Comparison of ENCODE assay signal across 9 mouse cellular contexts in the genomic region with DNA sequence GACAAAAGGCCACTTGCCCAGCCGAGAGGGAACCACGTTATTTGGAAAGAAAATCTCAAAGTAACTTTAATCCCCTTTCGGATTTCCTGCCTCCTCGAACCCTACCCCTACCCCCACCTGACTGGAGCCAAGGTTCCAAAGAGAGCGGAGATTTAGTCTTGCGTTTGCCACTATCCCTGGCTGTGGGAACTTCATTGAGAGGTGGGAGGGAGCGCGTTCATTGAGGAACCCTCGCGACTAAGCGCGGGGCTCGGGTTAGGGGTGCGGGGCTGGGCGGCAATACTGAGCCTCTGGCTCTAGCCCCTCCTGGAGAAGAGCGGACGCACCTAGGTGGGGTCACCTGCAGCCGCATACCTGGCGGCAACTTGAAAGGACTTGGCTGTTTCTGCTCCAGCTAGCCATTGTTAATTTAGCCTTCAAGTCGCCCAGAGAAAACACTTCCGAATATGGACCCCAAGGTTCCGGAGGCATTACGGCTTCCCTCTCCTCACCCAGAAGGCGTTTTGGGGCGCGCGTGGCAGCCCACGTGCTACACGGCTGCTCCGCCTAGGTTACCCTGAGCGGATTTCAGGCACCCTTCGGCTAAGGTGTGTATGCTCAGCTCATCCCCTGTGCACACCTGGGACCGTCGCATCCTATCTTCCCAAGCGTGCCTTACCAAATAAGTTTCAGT. TPM values are rescaled to one million over a fixed set of nuclear protein-coding genes. Genes with fewer than 3 reads are reported as not detected.
DNase-seq lines count a peak whose midpoint lies in the region; ATAC-seq and TF ChIP-seq lines count a peak whose summit lies in the region.
"Had no signal": no experiment of that assay in that cellular context is flagged by ENCODE, and none has a peak within 500 bp of the region (broad histone marks: within the 10 kb centered on the region; RNA-seq: fewer than 3 reads in every experiment).

No protein-coding gene starts in this region.

- peaks cover 51% of the 10 kb centered on the region for H3K27me3 ChIP-seq in forebrain, postnatal 0 days (ENCODE audit: insufficient read depth, low read length)

- H3K27ac ChIP-seq in forebrain, postnatal 0 days (ENCODE audit: low read depth, low read length) = no peak overlapping the region

- TF ChIP-seq CTCF in forebrain, postnatal 0 days (IDR thresholded peaks at IDR 0.05; ENCODE audit: low read depth) = no peak

- H3K36me3 ChIP-seq in forebrain, postnatal 0 days (ENCODE audit: insufficient read depth) = no peaks in the 10 kb centered on the region

- ATAC-seq in forebrain, postnatal 0 days = no peak

- no peaks in the 10 kb centered on the region for H3K9me3 ChIP-seq in forebrain, postnatal 0 days (ENCODE audit: low read length)

- peak overlapping the region; percentile 43 for H3K4me3 ChIP-seq in forebrain, postnatal 0 days (ENCODE audit: low read depth, low read length)

- peak; percentile 9 to 25 for DNase-seq in B cell, adult 2 months
- DNase-seq in adrenal gland, adult 18-20 months (ENCODE audit: low spot score in 2 of 2) = peak; percentile 39 to 47
- DNase-seq in forebrain, postnatal 0 days = peak; percentile 20
- DNase-seq in kidney, adult 18-20 months = peak; percentile 40
- DNase-seq in lung, postnatal 36 days = peak; percentile 28
- peak; percentile 50 for DNase-seq in yolk sac, embryonic 10.5 days (ENCODE audit: low spot score)
- no peak for DNase-seq in gastrocnemius, adult 18-20 months (ENCODE audit: low spot score)
- DNase-seq in spleen, postnatal 36 days (ENCODE audit: low spot score in 2 of 2) = no peak

- H3K9ac ChIP-seq in forebrain, postnatal 0 days = no peak overlapping the region

- H3K4me2 ChIP-seq in forebrain, postnatal 0 days (ENCODE audit: low read depth) = peak overlapping the region; percentile 87

- WGBS in forebrain, postnatal 0 days = under 1% methylated on average over 35 of the region's 35 CpGs

- H3K4me1 ChIP-seq in forebrain, postnatal 0 days (ENCODE audit: insufficient read depth) = peaks cover 38% of the 10 kb centered on the region

RNA-seq across cellular contexts. Expression of a gene that starts 2.5 kb away (rescaled TPM):
- 100 to 1,000 TPM; 140 to 149 TPM for total RNA-seq in adrenal gland, adult 18-20 months (2021)
- total RNA-seq in forebrain, postnatal 0 days (2014; rRNA removed) = 21.6 and 33.5 TPM in 2 replicates
- 23.9 and 29.0 TPM in 2 replicates for polyA plus RNA-seq in forebrain, postnatal 0 days (2015; fragmentation: Nextera tagmentation; extraction: Ambion mirVana)
- total RNA-seq in gastrocnemius, adult 18-20 months (2021) = 1 to 10 TPM; 3.2 to 9.1 TPM

RNA-seq across cellular contexts. Expression of a gene that starts 27.3 kb away (rescaled TPM):
- total RNA-seq in adrenal gland, adult 18-20 months (2021) = 10 to 100 TPM; 24.2 to 27.4 TPM
- total RNA-seq in forebrain, postnatal 0 days (2014; rRNA removed) = 21.7 and 22.4 TPM in 2 replicates
- polyA plus RNA-seq in forebrain, postnatal 0 days (2015; fragmentation: Nextera tagmentation; extraction: Ambion mirVana) = 16.4 and 17.6 TPM in 2 replicates
- total RNA-seq in gastrocnemius, adult 18-20 months (2021) = 10 to 100 TPM in 1 of 2 experiments, 1 to 10 TPM in 1; 8.0 to 10.2 TPM

RNA-seq across cellular contexts. Expression of a gene that starts 45.9 kb away (rescaled TPM):
- total RNA-seq in adrenal gland, adult 18-20 months (2021) = under 1 TPM in 1 of 2 experiments, not detected in 1; 0.36 TPM
- 2.5 and 4.0 TPM in 2 replicates for total RNA-seq in forebrain, postnatal 0 days (2014; rRNA removed)
- polyA plus RNA-seq in forebrain, postnatal 0 days (2015; fragmentation: Nextera tagmentation; extraction: Ambion mirVana) = 5.0 and 6.1 TPM in 2 replicates
- not detected for total RNA-seq in gastrocnemius, adult 18-20 months (2021)
- polyA plus RNA-seq: cerebellum, adult 2 months had no signal

Comparison
In these comparisons a context has a peak if more than half of its experiments do, and no peak if none do; other contexts are left out.
1. DNase-seq: peak in B cell, adult 2 months (2 of 2), adrenal gland, adult 18-20 months (2 of 2), forebrain, postnatal 0 days (single experiment), kidney, adult 18-20 months (single experiment), lung, postnatal 36 days (single experiment) and yolk sac, embryonic 10.5 days (single experiment); none in gastrocnemius, adult 18-20 months (single experiment) and spleen, postnatal 36 days (0 of 2).